Mouse (Mus musculus): ENCODE data around the gene Cd276.
A peak's percentile ranks its signal among the peaks of the same experiment; 100 is the strongest.

Gene Cd276

DNA sequence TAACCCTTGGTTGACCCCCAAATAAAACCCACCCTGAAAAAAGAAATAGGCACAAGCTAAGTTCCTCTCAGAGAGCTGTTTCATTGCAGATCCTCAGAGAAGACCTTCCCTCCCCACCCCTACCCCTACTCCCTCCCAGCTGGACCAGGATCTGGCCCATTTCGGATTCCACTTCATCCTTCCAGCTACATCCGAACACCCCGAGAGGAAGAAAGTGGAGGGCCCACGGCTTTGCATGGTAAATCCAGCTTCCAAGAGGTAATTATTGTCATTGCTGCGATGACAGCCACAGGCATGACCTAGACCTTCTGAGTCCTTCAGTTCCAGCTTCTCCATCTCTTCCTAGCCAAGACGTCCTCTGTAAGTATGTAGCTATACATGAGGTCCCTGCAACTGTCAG is 4.3 kb downstream of the Cd276 start:
- no peak for DNase-seq (ENCODE audit: low read depth)

DNA sequence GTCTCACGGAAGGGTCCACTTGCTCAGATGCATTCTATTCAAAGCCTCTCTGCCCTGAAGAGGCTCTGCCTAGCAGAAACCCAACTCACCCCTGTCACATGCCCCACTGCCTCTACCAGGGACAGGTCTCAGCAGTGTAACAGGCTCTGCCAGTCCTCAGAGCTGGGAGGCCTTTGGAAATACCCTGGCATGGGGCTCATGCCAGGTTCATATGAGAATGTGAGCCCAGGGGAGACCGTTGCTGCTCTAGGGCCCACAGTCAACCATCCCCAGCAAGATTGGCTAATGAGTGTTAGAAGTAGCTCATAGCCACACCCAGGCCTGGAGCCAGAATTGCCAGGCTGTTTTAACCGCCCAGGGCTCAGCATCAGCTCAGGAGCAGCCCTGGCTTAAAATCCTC is 5.5 kb downstream of the Cd276 start:
- no peak for DNase-seq (ENCODE audit: low read depth)

DNA sequence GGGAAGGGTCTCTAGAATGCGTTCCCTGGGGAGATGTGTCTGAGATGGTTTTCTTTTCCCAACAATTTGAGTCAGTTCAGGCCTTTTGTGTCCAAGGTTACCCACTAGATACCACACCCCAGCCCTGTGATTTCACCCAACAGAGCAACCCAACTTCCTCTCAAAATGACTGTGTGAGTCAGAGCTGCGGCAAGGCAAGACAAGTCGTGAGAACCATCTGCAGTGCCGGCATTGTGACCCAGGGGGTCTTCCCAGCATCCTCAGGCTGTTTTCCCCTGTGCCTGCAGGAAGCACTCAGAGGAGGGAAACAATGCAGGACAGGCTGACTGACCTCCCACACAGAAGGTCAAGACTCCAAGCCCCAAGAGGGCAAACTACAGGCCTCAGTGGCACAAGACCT is 6.3 kb downstream of the Cd276 start:
- no peak for DNase-seq (ENCODE audit: low read depth)

DNA sequence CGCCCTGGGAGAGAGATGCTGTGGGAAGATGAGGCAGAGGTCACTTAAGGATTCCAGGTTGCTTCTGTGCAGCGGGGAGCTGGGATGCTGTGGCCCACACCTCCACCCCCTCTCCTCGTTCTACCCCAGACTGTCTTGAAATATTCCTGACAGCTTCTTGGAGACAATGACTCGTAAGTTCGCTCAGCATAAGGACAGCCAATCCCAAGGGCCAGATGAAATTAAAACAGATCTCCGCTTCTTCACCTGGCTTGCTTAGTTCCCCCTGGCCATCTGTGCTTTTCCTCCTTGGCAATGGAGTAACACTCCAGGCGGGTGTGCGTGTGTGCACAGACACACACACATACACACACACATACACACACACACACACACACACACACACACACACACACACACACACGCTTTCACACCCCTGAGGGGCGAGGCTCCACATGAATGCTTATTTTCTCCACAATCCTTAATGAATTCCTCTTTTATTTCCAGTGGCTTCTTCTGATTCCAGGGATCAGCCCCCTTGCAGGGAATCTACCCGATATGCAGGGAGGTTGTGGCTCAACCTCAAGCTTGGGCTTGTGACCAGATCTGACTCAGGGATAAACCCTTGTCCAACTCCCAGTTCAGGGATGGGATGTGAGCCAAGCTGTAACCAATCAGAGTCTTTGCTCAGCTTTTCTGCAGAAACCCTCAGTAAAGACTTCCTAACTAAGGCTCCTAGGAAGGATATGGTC is 8.4 kb downstream of the Cd276 start:
- DNase-seq (ENCODE audit: low read depth): no peak

DNA sequence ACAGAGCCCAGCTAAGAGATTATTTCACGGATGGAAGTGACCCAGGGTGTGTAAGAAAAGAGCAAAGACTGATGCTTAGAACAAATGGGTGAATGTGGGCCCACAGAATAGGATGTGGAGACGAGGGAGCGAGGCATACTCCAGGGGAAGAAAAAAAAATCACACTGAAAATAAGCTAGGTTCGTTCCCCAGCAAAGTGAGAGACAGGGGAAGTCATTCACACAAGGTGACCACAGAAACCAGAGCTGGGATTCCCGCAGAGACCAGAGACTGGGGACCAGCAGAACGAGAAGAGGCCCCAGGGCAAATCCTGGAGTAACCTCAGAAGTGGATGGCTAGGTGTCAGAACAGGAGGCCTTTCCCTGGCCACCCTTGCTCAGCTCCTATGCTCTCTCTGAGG is 9.8 kb downstream of the Cd276 start:
- no peak for DNase-seq (ENCODE audit: low read depth)

DNA sequence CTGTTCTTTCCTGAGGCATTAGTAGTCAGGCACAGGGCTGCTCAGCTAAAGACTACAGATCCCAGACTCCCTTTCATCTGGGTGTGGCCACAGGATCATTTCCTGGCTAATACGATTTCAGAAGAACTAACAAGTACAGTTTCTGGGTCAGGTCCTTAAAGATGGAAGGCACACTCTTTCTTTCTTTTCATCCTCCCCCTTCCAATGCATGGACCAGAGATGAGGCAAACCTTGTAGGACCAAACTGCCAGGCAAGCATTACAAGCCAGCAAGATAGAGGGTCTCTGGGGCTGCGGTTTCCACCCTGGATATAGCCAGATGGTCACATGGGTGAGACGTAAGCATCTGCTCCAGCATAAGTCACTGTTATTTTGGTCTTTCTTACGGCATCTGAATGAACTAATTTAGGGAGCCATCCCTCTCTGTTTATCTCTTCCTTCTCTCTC is 10.3 kb downstream of the Cd276 start:
- no peak for DNase-seq (ENCODE audit: low read depth)

DNA sequence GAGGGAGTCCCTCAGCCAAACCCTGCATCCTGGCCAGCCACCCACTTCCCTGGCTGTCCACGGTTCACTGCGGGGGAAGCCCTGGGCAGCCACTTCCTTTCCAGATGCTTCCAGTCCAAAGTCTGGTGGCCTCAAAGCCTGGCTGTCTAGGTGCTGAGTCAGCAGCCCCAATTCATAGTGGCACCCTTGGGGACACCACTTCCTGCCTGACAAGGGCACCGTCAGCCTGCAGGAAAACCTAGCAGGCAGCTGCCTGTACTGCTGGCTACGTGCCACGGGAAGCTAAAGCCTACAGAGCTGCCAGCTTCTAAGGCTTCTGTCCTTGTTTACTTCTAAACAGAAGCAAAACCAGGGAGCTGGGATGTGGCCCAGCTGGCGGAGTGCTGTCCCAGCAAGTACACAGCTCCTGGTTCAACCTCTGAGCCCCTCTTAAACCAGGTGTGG is 13.3 kb downstream of the Cd276 start:
- peak; percentile 54 for DNase-seq (ENCODE audit: low read depth)

DNA sequence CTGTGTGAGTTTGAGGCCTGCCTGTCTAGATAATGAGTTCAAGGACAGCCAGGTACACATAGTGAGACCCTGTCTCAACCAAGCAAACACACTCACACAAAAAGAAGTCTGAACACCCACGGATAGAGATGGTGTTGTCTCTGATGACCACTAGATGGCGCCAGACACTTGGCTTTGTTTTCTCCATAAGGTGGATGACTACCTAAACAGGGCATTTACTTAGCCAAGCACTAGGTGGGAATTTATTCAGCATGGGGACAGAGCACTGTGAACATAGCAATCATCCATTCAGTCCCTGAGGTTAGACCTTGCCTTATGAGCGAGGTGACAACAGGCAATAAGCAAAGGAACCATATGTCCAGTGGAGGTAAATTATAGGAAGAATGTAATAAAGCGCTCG is 15.4 kb downstream of the Cd276 start:
- DNase-seq (ENCODE audit: low read depth): peak; percentile 79

DNA sequence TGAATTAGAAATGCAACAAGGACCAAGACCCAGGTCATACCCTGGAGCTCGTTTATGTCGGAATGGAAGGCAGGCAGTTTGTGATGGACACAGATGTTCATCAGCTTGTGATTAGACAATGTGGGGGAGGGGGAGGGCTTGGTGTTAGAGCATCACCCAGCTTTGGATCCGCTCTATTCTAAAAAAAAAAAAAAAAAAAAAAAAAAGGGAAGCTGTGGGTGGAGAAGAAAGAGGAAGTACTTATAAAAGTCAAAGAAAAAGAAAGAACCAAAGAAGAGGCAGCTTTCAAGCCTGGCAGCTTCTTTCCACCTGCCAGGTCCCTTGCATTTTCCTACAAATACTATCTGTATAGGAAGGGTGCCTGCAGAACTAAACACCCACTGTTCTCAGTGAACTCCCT is 17.5 kb downstream of the Cd276 start:
- no peak for DNase-seq (ENCODE audit: low read depth)

DNA sequence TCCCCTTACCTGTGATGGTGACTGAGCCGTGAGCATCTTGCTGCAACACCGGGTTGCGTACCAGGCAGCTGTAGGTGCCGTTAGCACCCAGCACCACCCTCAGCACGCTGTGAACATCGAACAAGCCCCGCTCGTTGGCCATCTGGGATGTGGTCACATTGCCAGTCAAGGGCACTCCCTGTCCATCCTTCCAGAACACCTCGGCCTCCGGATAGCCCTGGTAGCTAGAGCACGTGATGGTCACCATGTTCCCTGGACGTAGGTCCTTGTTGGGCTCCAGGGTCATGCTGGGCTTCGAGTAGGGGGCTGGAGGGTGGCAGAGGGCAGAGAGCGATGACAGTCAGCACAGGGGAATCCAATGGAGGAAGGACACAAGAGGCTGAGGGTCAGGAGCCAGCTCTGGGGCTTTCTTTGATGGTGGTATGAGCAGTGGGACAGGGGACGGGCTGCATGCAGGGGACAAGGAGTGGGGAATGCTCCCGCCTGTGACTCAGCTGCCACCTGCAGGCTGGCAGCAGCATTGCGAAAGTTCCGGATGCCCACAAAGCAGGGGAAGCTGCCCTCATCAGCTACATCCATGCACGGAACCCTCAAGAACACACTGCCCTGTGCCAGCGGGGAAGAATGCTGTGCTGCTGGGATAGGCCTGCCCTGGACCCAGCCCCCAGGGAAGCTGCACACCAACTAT is 19.6 kb downstream of the Cd276 start:
- peak; percentile 37 for DNase-seq (ENCODE audit: low read depth)

DNA sequence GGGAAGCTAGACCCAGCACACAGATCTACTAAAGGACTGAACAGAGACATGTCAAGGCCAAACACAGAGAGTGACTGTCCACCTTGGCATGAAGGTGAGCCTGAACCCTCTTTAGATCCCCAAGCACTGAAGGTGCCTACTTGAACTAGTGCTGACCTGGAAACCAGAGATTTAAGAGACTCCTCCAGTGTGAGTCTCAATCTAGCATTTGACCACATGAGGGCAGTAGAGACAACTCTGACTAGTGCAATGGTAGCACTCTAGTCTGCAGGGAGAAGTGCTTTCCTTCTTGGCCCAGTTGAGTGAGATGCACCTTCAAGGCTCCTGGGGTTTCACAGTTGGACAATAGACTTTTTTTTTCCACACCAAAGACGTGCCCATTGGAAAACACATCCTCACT is 20.5 kb downstream of the Cd276 start:
- peak; percentile 72 for DNase-seq (ENCODE audit: low read depth)

DNA sequence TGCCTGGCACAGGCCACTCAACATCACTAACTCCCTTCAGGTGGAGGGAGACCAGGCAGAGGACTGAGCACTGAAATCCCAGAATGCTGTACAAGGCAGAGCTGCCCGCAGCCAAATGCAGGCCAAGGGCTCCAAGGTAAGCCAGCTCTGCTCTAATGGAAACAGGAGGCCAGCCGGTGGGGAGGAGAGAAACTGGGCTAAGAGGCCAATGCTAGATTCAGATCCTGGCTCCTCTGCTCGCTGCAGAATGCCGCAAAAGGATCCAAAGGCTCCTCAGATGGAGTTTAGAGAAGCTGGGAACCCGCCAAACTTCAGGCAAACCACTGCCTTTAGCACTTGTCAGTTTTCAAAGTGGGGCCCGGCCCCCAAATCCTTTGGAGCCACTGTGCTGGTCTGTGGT is 21.9 kb downstream of the Cd276 start:
- DNase-seq (ENCODE audit: low read depth): no peak

DNA sequence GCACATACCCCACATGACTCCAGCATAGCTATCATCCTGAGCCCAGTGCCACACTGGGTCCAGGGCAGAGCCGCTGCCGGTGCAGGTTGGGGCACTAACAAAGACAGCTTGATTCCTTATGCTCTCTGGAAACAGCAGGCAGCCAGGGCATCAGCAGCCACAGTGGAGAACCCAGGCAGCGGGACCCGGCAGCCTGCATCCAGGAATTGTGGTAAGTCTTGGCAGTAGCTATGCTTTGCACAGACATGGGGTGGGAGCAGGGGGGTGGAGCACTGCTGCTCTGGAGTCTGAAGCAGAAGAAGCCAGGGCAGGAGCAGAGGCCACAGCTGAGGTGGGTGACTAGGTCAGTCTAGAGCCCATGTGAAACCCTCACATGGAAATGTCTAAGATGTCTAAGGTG is 23.0 kb downstream of the Cd276 start:
- no peak for DNase-seq (ENCODE audit: low read depth)

DNA sequence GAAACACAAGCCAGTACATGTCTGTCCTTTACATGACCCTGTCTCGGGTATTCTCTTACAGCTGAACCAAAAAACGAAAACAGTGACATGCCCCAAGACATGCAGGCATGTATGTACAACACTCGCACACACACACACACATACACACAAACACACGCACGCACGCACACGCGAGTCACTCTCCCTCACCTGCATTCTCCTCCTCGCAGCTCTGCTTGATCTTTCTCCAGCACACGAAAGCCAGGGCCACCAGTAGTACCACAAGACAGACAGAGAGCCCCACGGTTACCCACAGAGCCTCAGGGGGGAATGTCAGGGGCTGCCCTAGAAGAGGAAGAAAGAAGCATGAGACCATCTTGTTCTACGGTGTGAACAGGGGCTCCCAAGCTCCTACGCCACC is 24.8 kb downstream of the Cd276 start:
- no peak for DNase-seq (ENCODE audit: low read depth)

DNA sequence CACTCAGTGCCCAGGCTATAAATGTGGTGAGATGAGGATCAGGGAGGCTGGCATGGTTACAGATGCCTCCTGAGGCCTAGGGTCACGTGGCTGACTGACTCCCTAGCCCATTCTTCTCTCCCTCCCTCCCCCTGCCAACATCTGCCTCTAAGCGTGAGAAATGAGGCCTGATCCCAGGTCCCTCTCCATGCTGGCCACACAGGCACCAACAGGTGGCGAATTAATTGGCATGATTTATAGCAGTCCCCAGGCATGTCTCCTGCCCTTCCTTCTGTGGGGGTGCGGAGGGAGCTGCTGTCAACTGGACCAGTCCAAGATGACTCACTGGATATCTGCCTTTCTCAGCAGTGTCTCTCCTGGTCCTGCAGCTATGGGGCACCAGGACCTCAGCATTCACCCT is 27.4 kb downstream of the Cd276 start:
- DNase-seq (ENCODE audit: low read depth): no peak

DNA sequence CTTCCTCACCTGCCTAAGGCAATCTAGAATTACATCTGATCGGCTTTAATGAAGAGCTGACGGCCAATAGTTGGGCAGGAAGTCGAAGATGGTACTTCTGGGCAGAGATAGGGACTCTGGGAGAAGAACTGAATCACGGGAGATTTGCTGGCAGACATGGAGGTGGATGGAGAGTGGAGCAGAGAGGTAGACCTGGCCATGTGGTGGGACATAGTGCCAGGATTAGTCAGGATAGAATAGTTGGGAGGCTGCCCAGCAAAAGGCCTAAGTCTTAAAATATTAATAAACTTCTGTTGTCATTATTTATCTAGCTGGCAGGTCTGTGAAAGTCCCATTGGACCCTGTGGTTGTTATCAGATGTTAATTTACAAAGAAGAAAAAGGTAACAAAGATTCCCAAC is 30.1 kb downstream of the Cd276 start:
- no peak for DNase-seq (ENCODE audit: low read depth)

DNA sequence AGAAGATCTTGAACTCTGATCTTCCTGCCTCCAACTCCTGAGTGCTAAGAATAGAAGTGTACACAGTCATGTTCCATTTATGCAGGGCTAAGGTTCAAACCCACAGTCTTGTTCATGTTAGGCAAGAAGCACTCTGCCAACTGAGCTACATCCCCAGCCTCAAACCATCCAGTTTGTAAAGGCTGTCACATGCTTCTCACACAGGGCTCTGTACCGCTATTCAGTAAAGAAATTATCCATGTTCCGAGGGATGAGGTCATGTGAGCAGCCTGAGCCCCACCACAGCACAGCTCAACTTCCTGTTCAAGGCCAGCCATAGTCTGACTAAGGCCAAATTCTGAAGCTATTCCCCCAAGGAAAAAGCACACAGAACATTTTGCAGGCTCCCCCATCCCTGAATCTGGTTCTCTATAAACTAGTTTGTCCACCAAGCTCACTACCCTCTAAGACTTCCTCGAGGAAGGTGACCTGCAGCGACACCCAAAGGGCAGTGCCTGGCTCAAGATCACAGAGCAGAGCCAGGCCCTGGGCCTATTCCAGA is 33.3 kb downstream of the Cd276 start:
- no peak for DNase-seq (ENCODE audit: low read depth)

DNA sequence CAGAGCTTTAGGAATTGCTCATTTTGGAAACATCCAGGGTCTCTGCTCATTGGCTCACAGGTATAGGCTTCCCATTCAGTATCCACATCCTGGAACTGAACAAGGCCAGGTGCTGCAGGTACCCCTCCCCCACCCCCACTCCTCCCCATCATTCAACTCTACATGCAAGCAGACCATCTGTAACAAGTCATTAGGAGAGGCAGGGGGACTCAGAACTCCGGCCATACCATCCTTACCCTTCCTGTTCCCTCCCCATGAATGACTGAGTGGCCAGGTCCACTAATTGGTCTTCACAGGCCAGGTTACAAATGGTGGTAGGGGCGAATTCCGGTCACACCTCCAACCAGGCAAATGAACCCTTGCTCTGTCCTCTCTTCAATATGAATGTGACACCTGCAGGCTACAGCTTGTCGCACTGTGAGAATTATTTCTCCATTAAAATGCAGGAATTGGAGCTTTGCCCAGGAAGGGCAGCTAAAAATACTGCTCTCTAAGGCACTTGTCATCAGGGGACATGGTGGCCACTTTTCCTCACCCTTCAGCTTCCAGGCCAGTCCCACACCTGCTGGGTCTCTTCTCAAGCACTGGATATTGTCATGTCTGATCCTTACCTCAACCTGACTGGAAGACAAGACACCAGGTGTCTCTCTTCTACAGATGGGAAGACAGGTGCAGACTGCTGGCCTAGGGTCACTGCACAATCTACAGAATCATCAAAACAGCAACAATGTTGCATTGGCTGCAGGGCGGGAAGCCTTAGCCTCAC is 34.2 kb downstream of the Cd276 start:
- DNase-seq (ENCODE audit: low read depth): no peak

DNA sequence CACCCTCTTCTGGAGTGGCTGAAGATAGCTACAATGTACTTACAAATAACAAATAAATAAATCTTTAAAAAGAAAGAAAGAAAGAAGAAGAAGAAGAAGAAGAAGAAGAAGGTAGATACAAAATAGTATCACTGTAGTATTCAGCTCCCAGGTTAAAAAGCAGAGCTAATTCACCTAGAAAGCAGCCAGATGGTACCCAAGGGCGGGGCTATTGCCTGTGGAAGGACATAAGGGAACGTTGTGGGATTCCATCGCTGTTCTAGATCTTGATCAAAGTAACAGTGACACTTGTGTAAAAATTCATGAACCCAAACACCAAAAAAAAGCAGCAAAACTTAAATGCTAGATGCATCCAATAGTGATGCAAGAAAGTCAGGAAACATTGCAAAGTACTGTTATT is 35.3 kb downstream of the Cd276 start:
- DNase-seq (ENCODE audit: low read depth): no peak

DNA sequence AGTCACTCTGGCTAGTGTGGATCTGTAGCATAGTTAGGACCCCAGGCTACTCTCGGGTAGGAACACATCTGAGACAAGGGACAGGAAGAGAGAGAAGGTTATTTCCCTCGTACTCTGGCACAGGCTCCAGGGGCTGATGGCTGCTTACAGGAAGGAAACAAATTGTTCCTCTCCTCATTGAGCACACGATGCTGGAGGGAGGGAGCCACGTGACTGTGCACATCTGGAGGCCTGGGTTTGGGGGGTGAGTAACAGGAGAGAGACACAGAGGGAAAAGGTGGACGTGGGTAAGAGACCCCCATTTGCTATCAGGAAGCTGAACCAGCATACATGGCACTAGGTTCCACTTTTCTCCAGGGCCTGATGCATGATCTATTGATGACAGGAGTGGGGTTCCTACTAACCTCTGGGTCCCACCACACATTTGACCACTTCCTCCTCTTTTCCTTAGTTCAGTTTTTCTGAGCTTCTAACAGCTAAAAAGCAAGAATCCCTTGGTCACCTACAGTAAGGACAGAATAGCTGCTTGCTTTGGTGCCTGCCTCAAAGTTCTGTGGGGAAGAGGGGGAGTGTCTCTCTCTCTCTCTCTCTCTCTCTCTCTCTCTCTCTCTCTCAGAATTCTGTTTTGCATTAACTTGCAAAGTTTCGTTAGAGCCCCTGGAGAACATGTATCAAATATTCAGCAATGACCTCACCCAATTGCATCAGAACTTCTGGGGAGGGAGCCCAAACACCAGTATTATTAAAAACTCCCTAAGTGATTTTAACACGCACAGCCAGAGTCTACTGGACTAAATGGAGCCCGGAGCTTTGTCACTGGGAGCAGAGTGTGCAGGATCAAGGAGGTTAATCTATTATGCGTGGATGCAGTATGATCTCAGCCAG is 37.1 kb downstream of the Cd276 start:
- no peak for DNase-seq (ENCODE audit: low read depth)

DNA sequence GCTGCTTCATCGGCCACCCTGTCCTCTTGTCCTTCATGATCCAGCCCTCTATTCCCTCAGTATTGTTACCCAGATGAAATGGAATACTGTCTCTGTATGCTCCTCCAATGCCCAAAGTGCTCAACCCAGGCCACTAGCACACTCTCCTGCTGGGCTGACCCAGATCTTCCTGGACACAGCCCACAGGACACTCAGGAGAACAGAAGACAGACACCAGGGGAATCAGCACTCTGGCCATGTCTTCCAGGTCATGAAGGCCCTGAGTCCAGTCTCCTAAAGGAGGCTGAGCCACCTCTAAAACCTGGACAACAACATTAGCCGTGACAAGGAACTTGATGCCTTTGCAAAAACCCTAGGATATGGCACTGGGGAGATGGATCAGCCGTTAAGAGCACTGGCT is 38.8 kb downstream of the Cd276 start:
- no peak for DNase-seq (ENCODE audit: low read depth)

DNA sequence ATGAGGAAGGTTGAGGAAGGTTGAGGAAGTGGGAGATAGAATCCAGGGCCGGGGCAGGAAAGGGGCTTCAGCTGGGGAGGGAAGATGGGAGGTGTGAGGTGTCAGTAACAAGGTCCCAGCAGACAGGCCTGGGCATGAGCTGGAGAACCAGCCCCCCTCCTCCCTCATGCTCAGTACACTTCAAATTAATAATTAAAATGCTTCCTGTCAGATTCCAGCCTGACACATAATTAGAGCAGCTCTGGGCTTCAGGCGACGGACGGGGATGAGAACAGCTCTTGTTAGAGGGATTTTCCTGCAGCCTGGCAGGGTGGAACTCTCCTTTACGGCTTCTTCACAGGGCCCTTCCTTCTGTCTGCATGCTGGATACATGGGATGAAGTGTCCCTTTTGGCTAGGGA is 41.5 kb downstream of the Cd276 start:
- DNase-seq (ENCODE audit: low read depth): no peak

Data from naive thymus-derived CD4-positive, alpha-beta T cell, adult 2 months (primary cell).